Mouse (Mus musculus) spleen, postnatal 36 days (tissue): ENCODE measurements around the gene Fer1l5.

Experiments used
- DNase-seq, 2 experiments: peaks; one replicate each; pipeline ENCODE4 v3.0.0; 2022; ENCODE audit warnings: low spot score in 2 of 2, mixed read lengths in 1 of 2

The Fer1l5 gene

GRCm38 (mm10) chr1:36429511-36429910 lies 57.4 kb downstream of the Fer1l5 start:
- no peak for DNase-seq

GRCm38 (mm10) chr1:36432999-36433398 lies 60.9 kb downstream of the Fer1l5 start:
- DNase-seq = no peak

GRCm38 (mm10) chr1:36433616-36434015 lies 61.5 kb downstream of the Fer1l5 start:
- DNase-seq = no peak

- DNase-seq = no peak
These were observed 63.0 kb downstream of the Fer1l5 start for GRCm38 (mm10) chr1:36435071-36435470.

GRCm38 (mm10) chr1:36436515-36436914 lies 64.4 kb downstream of the Fer1l5 start:
- peak; percentile 3 to 7 for DNase-seq

- DNase-seq = no peak
These were observed 65.1 kb downstream of the Fer1l5 start for GRCm38 (mm10) chr1:36437223-36437622.

- DNase-seq = no peak
These were observed 69.0 kb downstream of the Fer1l5 start for GRCm38 (mm10) chr1:36441101-36441500.

- peak; percentile 97 for DNase-seq
These were observed 72.7 kb downstream of the Fer1l5 start, which contains the start of gene Lman2l for GRCm38 (mm10) chr1:36444471-36445464. Gene Lman2l (minus strand): TSS chr1:36445271.

- no peak for DNase-seq
These were observed 73.4 kb downstream of the Fer1l5 start for GRCm38 (mm10) chr1:36445508-36445907.

GRCm38 (mm10) chr1:36446106-36446824 lies 74.2 kb downstream of the Fer1l5 start:
- DNase-seq = peak; percentile 17 to 35

GRCm38 (mm10) chr1:36446841-36447240 lies 74.8 kb downstream of the Fer1l5 start:
- no peak for DNase-seq

- DNase-seq = no peak
These were observed 82.1 kb downstream of the Fer1l5 start for GRCm38 (mm10) chr1:36454055-36454815.

- DNase-seq = no peak
These were observed 85.4 kb downstream of the Fer1l5 start for GRCm38 (mm10) chr1:36457388-36458014.

GRCm38 (mm10) chr1:36458169-36458568 lies 86.1 kb downstream of the Fer1l5 start:
- DNase-seq = no peak

GRCm38 (mm10) chr1:36461829-36462228 lies 89.7 kb downstream of the Fer1l5 start:
- peak; percentile 28 to 40 for DNase-seq

- DNase-seq = no peak
These were observed 93.6 kb downstream of the Fer1l5 start for GRCm38 (mm10) chr1:36465641-36466160.

- DNase-seq = no peak
These were observed 95.4 kb downstream of the Fer1l5 start for GRCm38 (mm10) chr1:36467446-36467845.

- no peak for DNase-seq
These were observed 97.8 kb downstream of the Fer1l5 start for GRCm38 (mm10) chr1:36469811-36470444.

GRCm38 (mm10) chr1:36471181-36472105 lies 99.4 kb downstream of the Fer1l5 start, which contains the start of gene Cnnm4:
Gene Cnnm4 (plus strand): TSS chr1:36471620.
- DNase-seq = peak; percentile 85 to 86
